Mouse (Mus musculus): Measurements from ENCODE around the gene Washc4. TPM values are rescaled to one million over a fixed set of nuclear protein-coding genes. Genes with fewer than 3 reads are reported as not detected.
A peak's percentile ranks its signal among the peaks of the same experiment; 100 is the strongest.

The Washc4 gene
- total RNA-seq, 4 experiments from 2014 or later, result 12.3 to 14.9 (median 12.9) TPM

DNA sequence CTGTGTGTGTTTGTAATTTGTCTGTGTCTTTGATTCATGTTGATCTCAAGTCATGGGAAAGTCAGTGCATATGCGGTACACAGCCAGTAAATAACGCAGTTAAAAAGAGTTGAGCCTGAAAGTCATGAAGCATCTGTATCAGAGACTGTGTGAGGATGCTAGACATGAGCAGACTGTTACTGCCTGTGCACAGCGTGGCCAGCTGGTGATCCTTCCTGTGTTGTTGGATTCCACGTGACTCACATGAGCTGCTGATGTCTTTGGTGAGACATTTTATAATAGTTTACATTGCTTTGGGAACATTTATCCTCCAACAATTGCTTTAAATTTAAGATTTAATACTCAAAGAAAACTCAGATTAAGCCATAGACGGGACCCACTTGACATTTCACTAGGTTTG is 51.0 kb downstream of the Washc4 start:
- DNase-seq (ENCODE audit: low spot score), result no peak

DNA sequence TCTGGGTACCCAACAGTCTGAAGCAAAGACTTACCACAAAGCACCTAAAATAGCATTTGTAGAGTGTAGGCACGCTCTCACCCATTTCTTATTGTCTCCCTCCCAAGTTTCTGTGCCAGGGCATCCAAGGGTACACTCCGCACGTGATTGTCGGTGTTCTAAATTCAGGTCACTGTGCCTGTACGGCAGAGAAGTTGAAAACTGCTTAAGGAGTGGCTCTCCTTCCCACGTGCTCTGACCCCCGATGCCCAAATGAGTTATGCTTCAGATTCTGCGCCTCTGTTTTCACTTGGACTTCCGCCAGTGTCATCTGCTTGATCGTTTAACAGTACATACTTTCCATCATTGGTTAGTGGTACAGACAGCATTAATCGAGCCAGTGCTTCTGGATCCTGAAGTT is 57.1 kb downstream of the Washc4 start:
- peak; percentile 46 for DNase-seq (ENCODE audit: low spot score)

DNA sequence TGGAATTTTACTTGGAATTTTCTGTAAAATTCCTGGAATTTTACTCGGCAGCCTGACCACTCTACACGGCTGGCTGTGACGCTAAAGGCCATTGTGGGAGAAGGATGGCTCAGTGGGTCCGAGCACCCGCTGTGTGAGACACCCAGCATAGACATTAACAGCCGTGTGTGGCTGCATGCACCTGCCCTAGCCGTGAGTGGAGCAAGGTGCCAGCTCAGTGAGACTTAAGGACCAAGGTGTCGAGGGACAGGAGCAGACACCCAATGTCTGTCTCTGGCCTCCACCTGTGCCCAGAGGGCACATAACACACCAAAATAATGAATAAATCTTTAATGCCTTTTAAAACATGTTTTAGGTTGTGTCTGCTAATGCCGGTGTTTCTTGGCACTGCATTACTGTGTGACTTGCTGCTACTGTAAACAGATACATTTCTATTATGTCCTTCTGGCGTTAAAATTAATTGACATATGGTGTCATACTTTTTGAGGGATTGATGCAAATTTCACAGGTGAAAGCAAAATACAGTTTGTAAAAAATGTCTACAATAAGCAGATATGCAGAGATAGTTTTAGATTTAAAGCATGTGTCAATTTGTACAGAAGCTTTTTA is 60.5 kb downstream of the Washc4 start:
- no peak for DNase-seq (ENCODE audit: low spot score)

DNA sequence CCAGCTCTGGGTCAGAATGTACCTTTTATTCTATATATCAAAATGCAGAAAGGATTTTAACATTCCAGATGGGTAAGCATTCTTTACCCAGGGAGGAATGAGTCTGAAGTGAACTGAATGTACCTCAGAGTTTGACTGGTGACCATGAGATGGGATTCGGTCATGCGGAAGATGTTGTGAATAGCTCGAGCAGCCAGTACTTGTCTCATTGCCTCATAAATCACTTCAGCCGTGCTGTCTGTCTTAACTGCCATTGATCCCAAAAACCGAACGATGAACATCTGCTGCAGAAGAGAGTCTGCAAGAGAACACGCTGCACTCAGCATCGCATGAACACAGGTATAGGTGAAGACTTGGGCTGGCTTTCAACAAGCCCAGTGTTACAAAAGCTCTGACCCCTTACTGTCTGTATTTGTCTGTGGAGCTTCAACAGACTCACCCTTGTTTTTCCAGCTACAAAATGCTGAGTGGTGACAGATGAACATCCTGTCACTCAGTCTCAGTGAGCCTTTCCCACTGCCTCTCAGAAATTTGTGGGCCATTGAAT is 62.2 kb downstream of the Washc4 start:
- DNase-seq (ENCODE audit: low spot score), result no peak

- no peak for DNase-seq (ENCODE audit: low spot score)
Measured at GRCm38 (mm10) chr10:83607111-83607510, 63.6 kb downstream of the Washc4 start.

- DNase-seq (ENCODE audit: low spot score), result no peak
Measured at GRCm38 (mm10) chr10:83608596-83608995, 65.0 kb downstream of the Washc4 start.

- no peak for DNase-seq (ENCODE audit: low spot score)
Measured at GRCm38 (mm10) chr10:83610518-83610917, 67.0 kb downstream of the Washc4 start.

DNA sequence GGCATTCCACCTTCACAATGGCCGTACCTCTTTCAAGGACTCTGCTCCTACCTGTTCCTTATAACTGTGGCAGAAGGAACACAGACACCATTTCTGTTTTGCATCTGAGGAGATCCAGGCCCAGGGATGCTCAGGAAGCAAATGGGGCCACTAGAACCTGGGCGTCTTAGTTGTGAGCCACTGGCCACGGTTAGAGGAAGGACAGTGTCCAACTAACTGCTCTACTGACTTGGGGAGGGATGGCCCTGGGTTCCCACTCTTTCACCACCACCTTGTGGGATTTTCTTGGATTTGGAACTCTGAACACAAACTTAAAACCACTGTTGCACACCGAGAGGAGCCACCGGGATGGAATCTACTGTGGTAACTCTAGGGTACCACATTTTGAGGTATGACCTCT is 68.3 kb downstream of the Washc4 start:
- no peak for DNase-seq (ENCODE audit: low spot score)

- no peak for DNase-seq (ENCODE audit: low spot score)
Measured at GRCm38 (mm10) chr10:83612648-83613215, 69.2 kb downstream of the Washc4 start.

DNA sequence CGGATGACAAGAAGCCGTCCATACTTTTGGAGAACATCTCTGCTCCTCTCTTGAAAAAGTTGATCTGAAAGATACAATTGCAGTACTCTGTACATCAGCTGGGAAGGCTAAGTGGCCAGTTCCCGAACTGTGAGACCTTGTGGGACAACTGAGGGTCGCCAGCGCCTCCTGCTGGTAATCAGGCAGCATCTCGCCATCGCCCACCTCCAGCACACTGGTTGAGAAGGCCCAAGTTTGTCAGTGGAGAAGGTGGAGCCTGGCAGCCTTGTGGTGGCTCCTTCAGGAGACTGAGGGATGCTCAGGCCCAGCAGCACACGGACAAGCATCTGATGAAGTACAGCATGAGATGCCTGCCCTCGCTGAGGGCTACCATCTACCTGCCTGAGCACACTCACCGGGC is 73.8 kb downstream of the Washc4 start:
- DNase-seq (ENCODE audit: low spot score), result no peak

DNA sequence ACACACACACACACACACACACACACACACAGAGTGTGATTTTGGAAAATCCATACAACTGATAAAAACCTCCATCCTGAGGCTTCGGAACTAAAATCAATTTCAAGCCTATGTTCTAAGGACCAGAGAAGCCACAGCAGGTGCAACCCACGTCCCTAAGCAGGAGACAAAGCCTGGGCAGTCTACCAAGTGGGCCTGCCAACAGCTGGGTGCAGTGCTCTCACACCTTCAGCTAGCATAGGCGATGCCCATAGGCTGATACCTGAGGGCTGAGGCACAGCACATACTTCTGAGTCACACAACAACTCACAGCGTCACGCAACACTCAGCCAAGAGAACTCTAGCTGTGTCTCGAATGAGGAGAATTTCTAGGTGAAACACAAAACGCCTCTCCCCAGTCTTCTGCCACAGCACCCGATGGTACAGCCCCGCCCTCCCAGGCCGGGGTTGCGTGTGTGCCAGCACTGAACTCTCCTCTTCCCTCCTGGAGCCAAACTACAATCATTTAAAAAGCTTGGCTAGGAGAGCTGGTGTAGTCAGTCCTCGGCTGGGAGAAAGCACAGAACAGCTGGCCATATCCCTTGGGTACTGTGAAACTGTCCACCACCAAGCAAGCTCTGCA is 75.4 kb downstream of the Washc4 start:
- DNase-seq (ENCODE audit: low spot score), result peak; percentile 28

GRCm38 (mm10) chr10:83620350-83621055 is 77.0 kb downstream of the Washc4 start:
- DNase-seq (ENCODE audit: low spot score), result no peak

GRCm38 (mm10) chr10:83624065-83624464 is 80.5 kb downstream of the Washc4 start:
- no peak for DNase-seq (ENCODE audit: low spot score)

- DNase-seq (ENCODE audit: low spot score), result no peak
Measured at GRCm38 (mm10) chr10:83624841-83625240, 81.3 kb downstream of the Washc4 start.

DNA sequence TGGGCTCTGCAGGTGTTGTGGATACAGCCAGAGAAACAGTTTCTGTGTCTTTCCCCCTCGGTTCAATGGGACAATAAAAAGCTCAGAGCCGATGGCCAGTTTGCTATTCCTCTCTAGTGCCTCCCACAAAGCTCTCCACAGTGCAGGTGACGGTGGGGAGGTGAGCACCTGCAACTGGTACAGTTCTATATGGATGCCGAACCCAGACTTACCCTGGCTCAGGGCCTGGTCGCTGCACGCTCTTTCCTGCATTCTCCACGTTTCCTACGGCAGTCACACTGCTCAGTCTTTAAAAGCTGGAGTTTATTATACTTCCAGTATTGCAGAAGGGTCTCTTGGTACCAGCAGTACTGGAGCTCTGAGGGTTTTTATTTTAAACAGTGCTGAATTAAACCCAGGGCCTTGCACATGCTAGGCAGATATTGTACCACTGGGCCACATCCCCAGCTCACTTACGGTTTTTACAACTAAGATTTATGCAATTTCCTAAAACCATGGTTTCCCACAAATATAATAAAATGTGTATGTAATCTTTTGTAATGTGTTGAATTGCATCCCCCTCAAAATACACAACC is 83.6 kb downstream of the Washc4 start:
- no peak for DNase-seq (ENCODE audit: low spot score)

DNA sequence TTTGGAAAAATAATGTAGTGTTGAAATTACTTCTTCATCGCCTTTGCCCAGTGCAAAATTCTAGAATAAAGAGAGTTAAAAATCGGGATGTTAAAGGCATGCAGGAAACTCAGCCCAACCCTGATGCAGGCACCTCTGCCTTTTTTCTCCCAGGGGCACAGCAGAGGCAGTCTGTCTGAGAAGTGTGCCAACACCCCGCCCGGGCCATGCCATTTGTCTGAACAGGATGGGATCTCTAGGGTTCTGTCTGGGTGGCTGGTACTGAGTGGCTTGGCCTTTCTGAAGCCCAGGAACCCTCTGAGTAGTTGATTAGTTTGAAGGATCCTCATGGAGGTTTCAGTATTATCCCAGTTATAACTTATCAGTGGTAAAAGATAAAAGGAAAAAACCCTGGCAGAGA is 84.7 kb downstream of the Washc4 start:
- no peak for DNase-seq (ENCODE audit: low spot score)

DNA sequence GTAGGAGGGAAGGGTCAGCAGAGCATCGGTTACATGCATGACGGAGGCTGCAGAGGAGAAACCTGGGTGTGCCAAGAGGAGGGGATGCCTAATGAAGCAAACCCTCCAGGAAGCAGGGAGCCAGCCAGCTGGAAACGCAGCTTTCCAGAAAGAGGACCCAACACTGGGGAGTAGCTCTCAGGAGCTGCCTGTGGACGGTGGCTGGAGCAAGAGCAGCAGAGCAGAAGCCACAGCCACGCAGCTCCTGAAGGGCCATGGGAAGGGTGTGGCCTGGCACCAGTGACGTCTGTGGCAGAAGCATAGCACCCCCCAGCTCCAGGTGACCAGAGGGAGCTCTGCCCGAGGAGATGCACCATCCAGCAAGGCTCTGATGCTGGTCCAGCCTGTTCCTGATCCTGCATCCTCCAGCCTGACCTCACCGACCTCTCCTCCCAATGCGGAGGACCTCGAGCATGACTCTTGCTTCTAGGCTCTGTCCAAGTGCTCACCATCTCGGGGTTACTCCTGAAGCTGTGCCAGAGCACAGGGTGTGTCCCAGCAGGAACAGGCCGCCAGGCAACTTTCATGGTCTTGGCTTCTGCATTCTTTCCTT is 85.7 kb downstream of the Washc4 start:
- DNase-seq (ENCODE audit: low spot score), result no peak

GRCm38 (mm10) chr10:83629878-83630277 is 86.3 kb downstream of the Washc4 start:
- DNase-seq (ENCODE audit: low spot score), result no peak

GRCm38 (mm10) chr10:83630899-83631298 is 87.3 kb downstream of the Washc4 start:
- DNase-seq (ENCODE audit: low spot score), result peak; percentile 42

- DNase-seq (ENCODE audit: low spot score), result no peak
Measured at GRCm38 (mm10) chr10:83631775-83632174, 88.2 kb downstream of the Washc4 start.

GRCm38 (mm10) chr10:83632806-83633374 is 89.3 kb downstream of the Washc4 start:
- DNase-seq (ENCODE audit: low spot score), result no peak

All from heart, adult 8-10 months (tissue).